In genomic region chr4:59575184-59575958, GRCm38 (mm10) we compare ENCODE assay signal across 21 mouse cellular contexts.
"Had no signal": no experiment of that assay in that cellular context is flagged by ENCODE, and none has a peak within 500 bp of the region (broad histone marks: within the 10 kb centered on the region; RNA-seq: fewer than 3 reads in every experiment).

No protein-coding gene starts in this region.

- H3K9ac ChIP-seq: kidney, embryonic 15.5 days; liver, embryonic 13.5 days; midbrain, embryonic 12.5 days; midbrain, embryonic 15.5 days; neural tube, embryonic 13.5 days had no signal

- H3K36me3 ChIP-seq: kidney, embryonic 15.5 days; liver, embryonic 13.5 days; midbrain, embryonic 12.5 days; midbrain, embryonic 15.5 days; neural tube, embryonic 13.5 days had no signal

- H3K9me3 ChIP-seq: kidney, embryonic 15.5 days; liver, embryonic 13.5 days; midbrain, embryonic 12.5 days; midbrain, embryonic 15.5 days; neural tube, embryonic 13.5 days had no signal

- H3K4me2 ChIP-seq: kidney, embryonic 15.5 days; liver, embryonic 13.5 days; midbrain, embryonic 12.5 days; midbrain, embryonic 15.5 days; neural tube, embryonic 13.5 days had no signal

- ATAC-seq: midbrain, embryonic 15.5 days had no signal

- DNase-seq: kidney, adult 8-10 months; kidney, postnatal 10 days; kidney, postnatal 36 days; layer of hippocampus, postnatal 36 days; liver, embryonic 13.5 days; lung, adult 2 months; lung, postnatal 14 days; right cerebral cortex, adult 18-20 months; right cerebral cortex, postnatal 14 days; right cerebral cortex, postnatal 4 days; thymus, adult 2 months; thymus, postnatal 14 days; thymus, postnatal 4 days had no signal

- H3K27ac ChIP-seq: kidney, embryonic 15.5 days; left cerebral cortex, adult 2 months; liver, embryonic 13.5 days; macrophage; midbrain, embryonic 12.5 days; midbrain, embryonic 15.5 days; neural tube, embryonic 13.5 days; stomach, postnatal 0 days had no signal

- H3K27me3 ChIP-seq: kidney, embryonic 15.5 days; liver, embryonic 13.5 days; midbrain, embryonic 15.5 days; neural tube, embryonic 13.5 days had no signal

- H3K4me3 ChIP-seq: kidney, embryonic 15.5 days; left cerebral cortex, adult 2 months; liver, embryonic 13.5 days; midbrain, embryonic 12.5 days; midbrain, embryonic 15.5 days; myocyte; neural tube, embryonic 13.5 days had no signal
